Mouse (Mus musculus): ENCODE results near the gene Elobl.
"Not testable (repeated sequence)": the region's sequence is repeated elsewhere in the genome, so short reads cannot be mapped to it uniquely, and the experiment has no call there.

Elobl gene

GRCm38 (mm10) chr11:88966881-88967361 is at the start of gene Elobl:
Elobl (minus strand) TSS chr11:88966931.
- no peak for DNase-seq (ENCODE audit: low spot score)

- DNase-seq (ENCODE audit: low spot score): no peak
Measured at GRCm38 (mm10) chr11:89012241-89012640, 45.5 kb upstream of the Elobl start.

GRCm38 (mm10) chr11:89009496-89009895 is 42.8 kb upstream of the Elobl start:
- DNase-seq (ENCODE audit: low spot score): no peak

- DNase-seq (ENCODE audit: low spot score): no peak
Measured at GRCm38 (mm10) chr11:89009066-89009465, 42.3 kb upstream of the Elobl start.

- DNase-seq (ENCODE audit: low spot score): no peak
Measured at GRCm38 (mm10) chr11:89007582-89007981, 40.9 kb upstream of the Elobl start.

GRCm38 (mm10) chr11:89006404-89006803 is 39.7 kb upstream of the Elobl start:
- DNase-seq (ENCODE audit: low spot score): no peak

GRCm38 (mm10) chr11:89005473-89005872 is 38.7 kb upstream of the Elobl start:
- DNase-seq (ENCODE audit: low spot score): no peak

- no peak for DNase-seq (ENCODE audit: low spot score)
Measured at GRCm38 (mm10) chr11:89003726-89004125, 37.0 kb upstream of the Elobl start.

- no peak for DNase-seq (ENCODE audit: low spot score)
Measured at GRCm38 (mm10) chr11:89003078-89003477, 36.3 kb upstream of the Elobl start.

- DNase-seq (ENCODE audit: low spot score): no peak
Measured at GRCm38 (mm10) chr11:89002621-89003020, 35.9 kb upstream of the Elobl start.

GRCm38 (mm10) chr11:89002068-89002467 is 35.3 kb upstream of the Elobl start:
- DNase-seq (ENCODE audit: low spot score): no peak

- no peak for DNase-seq (ENCODE audit: low spot score)
Measured at GRCm38 (mm10) chr11:89001569-89001968, 34.8 kb upstream of the Elobl start.

- DNase-seq (ENCODE audit: low spot score): no peak
Measured at GRCm38 (mm10) chr11:89000527-89000819, 33.7 kb upstream of the Elobl start.

GRCm38 (mm10) chr11:88999723-89000526 is 33.2 kb upstream of the Elobl start:
- DNase-seq (ENCODE audit: low spot score): no peak

- DNase-seq (ENCODE audit: low spot score): no peak
Measured at GRCm38 (mm10) chr11:88998974-88999722, 32.4 kb upstream of the Elobl start, which contains the start of gene Trim25. Trim25 (plus strand) TSS chr11:88999376.

GRCm38 (mm10) chr11:88998406-88998805 is 31.7 kb upstream of the Elobl start:
- no peak for DNase-seq (ENCODE audit: low spot score)

GRCm38 (mm10) chr11:88997343-88997742 is 30.6 kb upstream of the Elobl start:
- DNase-seq (ENCODE audit: low spot score): not testable (repeated sequence)

GRCm38 (mm10) chr11:88996427-88996826 is 29.7 kb upstream of the Elobl start:
- no peak for DNase-seq (ENCODE audit: low spot score)

- no peak for DNase-seq (ENCODE audit: low spot score)
Measured at GRCm38 (mm10) chr11:88995616-88996015, 28.9 kb upstream of the Elobl start.

GRCm38 (mm10) chr11:88994492-88994891 is 27.8 kb upstream of the Elobl start:
- no peak for DNase-seq (ENCODE audit: low spot score)

- DNase-seq (ENCODE audit: low spot score): no peak
Measured at GRCm38 (mm10) chr11:88993625-88994024, 26.9 kb upstream of the Elobl start.

- DNase-seq (ENCODE audit: low spot score): no peak
Measured at GRCm38 (mm10) chr11:88993186-88993585, 26.5 kb upstream of the Elobl start.

- DNase-seq (ENCODE audit: low spot score): no peak
Measured at GRCm38 (mm10) chr11:88989530-88989929, 22.8 kb upstream of the Elobl start.
